Mouse (Mus musculus): Measurements from ENCODE around the gene Hist1h4d.

DNA sequence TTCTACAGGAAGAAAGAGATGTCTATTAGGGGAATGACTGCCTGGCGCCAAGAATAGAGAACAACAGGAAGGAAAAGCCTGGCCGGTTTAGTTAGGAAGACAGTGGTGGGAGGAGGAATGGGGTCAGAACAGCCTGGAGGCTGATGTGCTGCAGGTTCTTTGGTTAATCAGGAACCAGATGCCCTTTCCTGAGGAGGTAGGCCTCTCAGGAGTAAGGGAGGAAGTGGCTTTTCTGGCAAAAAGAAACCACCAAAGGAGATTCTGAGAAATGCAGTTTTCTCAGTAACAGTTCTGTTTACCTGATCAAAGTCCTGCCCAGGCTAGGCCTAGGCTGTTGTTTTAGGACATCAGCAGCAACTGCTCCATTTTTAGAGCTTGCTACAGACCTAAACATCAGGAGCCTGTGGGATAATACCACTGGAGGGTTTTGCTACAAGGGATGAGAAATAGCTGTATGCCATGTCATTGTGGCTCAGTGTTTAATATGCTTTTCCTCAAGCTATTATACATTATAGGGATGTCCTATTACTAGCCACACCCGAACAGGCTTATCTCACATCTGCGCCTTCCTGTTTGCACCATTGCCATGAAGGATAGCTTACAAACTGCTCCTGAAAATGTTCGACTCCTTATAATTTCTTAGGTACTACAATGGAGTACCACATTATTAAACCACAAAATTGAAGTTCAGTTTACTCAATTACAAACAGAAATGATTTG, 11.8 kb downstream of the Hist1h4d start:
- TF ChIP-seq RAD21 (IDR thresholded peaks at IDR 0.05; ENCODE audit: low read depth, low read length) (no peak), MAFK (IDR thresholded peaks at IDR 0.05; ENCODE audit: borderline replicate concordance, low read depth, low read length) (no peak), USF1 (IDR thresholded peaks at IDR 0.05; ENCODE audit: low read depth, low read length) (no peak), SMC3 (IDR thresholded peaks at IDR 0.05; ENCODE audit: low read depth, low read length) (no peak)

Data from MEL (cell line).